Mouse (Mus musculus): ENCODE data around the gene Cpt1b.

- TF ChIP-seq CTCF (IDR thresholded peaks at IDR 0.05; ENCODE audit: low read depth) (no peak), EP300 (IDR thresholded peaks at IDR 0.05; ENCODE audit: low read depth) (no peak)
Measured at GRCm38 (mm10) chr15:89458942-89459341, 33.3 kb upstream of the Cpt1b start.

Data from heart, postnatal 0 days (tissue).